Mouse (Mus musculus): ENCODE data around the gene Tfap2d.

The Tfap2d gene

DNA sequence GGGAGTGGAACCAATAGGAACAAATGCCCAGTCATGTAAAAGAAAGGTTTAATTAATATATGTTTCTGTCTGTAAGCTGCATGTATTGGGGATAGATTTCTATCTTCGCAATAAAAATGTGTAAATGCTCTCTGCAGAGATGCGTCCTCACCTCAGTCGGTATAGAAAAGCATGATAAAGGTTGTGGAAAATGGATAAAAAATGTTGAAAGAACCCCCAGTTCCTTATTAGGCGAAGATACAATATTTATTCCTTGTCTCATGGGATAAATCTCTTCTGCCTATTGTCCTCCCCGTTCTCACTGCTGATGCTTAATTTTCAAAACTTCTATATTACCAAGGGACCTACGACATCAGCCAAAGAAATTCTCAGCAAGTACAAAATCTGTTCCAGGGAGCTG is at the start of gene Tfap2d:
Gene Tfap2d, plus strand, starts transcription at position 392 of the 400 bp plus-strand sequence.
- in situ Hi-C loops (cut with MboI; ENCODE audit: low sequenced_read_pairs), result no loop called here

DNA sequence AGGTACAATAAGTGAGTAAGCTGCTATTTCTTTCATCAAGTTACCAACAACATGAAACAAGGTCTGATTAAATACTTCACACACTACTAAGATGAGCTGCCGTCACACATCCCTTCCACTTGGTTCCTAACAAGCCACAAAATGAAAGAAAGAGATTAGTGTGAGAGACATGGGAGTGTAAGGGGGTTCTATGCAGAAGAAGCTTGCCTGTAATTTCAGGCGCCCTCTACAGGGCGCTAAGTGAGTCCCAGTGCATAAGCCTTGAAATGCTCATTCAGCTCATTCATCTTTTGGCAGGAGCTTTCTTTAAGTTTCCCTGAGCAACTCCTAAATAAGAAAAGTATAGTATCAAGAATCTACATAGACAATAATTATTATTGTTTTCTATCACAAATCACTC is 46.5 kb upstream of the Tfap2d start:
- in situ Hi-C loops (cut with MboI; ENCODE audit: low sequenced_read_pairs), result no loop called here

DNA sequence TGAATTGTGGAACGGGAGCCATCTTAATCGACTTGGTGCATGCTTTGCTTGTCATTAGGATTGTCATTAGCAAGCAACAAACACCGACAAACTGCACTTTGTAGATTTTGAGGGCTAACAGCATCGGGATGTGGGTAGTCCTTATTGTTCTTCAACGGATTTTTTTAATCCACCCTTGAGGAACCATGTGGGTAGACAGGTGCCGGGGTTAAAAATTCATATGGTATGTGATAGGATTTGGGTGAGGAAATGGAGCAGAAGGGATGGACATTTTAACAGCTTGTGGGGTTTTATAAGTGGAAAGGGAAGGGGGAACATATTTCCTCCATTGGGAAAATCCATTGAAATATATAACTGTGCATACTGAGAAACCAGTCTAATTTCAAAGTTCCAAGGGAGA is 46.0 kb upstream of the Tfap2d start:
- in situ Hi-C loops (cut with MboI; ENCODE audit: low sequenced_read_pairs), result no loop called here

DNA sequence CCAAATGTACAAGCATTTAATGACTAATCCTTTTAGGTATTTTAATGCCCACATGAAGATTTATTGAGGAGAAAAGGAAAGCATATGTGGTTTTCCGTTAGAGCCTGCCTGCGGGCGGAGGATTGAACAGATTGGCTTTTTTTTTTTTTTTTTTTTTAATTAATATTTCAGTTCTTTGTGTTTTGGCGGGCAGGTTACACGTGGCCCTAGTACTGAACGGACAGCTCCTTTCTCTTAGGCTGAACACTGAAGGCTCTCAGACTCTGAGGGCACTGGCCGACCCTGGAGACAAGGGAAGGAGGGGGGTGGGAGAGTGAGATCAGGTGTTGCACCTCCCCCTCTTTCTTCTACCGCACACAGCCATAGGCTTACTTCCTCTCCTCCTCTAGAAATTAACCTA is 14.7 kb upstream of the Tfap2d start:
- in situ Hi-C loops (cut with MboI; ENCODE audit: low sequenced_read_pairs), result no loop called here

DNA sequence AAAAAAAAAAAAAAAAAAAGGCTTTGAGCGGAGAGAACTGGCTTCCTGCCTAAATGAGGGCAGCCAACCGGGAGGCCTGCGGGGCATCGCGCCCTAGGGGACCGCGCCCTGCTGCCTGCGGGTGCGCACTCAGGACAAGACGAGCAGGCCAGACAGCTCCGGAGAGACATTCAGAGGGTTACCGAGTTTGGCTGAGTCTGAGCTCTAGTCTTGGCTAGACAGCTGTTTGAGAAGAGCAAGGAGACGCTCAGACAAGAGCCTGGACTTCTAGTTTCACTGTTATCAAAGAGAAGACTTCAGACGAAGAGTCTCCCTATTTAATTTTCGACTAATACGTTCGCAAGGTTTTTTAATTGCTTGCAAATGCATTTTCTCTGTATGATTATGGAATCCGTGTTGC is 5.9 kb upstream of the Tfap2d start:
- in situ Hi-C loops (cut with MboI; ENCODE audit: low sequenced_read_pairs), result no loop called here

DNA sequence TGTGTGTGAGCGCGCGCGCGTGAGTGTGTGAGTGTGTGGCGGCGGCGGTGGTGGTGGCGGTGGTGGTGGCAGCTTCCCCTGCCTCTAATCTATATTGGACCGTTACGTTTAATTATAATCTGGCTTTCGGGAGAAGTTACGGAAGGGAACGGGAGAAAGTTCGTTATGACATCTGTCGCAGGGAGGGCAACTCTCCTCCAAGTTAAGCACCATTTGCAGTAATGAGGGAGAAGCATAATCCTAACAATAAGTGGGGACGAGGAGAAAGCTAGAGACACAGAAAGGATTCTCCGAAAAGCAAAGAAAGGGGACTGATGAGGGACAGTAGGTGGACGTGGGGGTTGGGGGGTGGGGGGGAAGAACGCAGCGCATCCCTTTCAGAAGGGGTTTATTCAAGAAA is 494 bp downstream of the Tfap2d start:
- in situ Hi-C loops (cut with MboI; ENCODE audit: low sequenced_read_pairs), result no loop called here

DNA sequence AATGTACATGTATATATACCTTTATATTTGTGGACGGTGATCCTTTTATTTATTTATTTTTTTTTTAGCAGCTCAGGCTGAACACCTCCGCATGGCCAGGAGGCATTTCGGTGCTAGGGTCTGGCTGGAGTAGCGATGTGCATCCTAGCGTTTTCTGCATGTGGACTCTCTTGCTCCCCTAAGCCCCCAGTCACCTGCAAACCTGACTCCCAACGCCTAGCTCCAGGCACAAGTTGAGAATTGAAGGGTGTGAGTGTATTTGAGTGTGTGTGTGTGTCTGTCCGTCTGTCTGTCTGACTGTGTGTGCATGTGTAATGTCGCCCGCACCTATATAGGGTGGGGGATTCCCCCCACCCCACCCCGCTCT is 937 bp downstream of the Tfap2d start:
- in situ Hi-C loops (cut with MboI; ENCODE audit: low sequenced_read_pairs), result no loop called here

DNA sequence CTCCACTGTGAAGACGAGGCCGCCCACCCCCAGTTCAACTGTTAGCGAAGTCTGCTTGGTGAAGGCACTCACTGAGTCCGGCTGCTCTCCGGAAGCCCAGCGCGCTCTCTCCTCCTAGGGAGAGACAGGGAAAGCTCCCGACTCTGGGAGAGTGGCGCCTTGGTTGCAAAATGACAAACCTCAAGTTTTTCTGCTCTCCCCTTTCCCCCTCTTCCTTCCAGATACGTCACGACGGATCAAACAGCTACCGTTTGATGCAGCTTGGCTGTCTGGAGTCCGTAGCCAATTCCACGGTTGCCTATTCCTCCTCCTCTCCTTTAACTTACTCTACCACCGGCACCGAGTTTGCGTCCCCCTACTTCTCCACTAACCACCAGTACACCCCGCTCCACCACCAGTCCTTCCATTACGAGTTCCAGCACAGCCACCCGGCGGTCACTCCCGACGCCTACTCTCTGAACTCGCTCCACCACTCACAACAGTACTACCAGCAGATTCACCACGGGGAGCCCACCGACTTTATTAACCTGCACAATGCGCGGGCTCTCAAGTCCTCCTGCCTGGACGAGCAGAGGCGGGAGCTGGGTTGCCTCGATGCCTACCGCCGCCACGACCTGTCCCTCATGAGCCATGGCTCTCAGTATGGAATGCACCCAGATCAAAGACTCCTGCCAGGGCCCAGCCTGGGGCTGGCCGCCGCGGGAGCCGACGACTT is 1.5 kb downstream of the Tfap2d start:
- in situ Hi-C loops (cut with MboI; ENCODE audit: low sequenced_read_pairs), result no loop called here

DNA sequence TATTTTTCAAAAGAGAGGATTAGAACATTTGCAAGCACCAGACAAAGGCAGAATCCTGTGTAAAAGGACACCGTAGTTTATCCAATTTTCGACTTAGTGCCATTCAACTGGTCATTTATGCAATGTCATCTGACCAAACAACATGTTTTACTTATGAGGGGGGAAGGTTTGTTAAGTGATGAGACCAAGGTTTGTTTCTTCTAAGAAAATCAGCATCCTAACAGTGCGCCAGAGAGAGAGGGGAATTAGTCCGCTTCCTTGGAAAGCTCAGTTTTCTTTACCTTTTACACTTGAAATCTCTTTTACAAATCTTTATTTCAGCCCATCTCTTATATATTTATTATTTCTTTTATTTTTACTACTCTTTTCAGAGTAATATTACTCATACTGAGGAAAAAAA is 3.6 kb downstream of the Tfap2d start:
- in situ Hi-C loops (cut with MboI; ENCODE audit: low sequenced_read_pairs), result no loop called here

DNA sequence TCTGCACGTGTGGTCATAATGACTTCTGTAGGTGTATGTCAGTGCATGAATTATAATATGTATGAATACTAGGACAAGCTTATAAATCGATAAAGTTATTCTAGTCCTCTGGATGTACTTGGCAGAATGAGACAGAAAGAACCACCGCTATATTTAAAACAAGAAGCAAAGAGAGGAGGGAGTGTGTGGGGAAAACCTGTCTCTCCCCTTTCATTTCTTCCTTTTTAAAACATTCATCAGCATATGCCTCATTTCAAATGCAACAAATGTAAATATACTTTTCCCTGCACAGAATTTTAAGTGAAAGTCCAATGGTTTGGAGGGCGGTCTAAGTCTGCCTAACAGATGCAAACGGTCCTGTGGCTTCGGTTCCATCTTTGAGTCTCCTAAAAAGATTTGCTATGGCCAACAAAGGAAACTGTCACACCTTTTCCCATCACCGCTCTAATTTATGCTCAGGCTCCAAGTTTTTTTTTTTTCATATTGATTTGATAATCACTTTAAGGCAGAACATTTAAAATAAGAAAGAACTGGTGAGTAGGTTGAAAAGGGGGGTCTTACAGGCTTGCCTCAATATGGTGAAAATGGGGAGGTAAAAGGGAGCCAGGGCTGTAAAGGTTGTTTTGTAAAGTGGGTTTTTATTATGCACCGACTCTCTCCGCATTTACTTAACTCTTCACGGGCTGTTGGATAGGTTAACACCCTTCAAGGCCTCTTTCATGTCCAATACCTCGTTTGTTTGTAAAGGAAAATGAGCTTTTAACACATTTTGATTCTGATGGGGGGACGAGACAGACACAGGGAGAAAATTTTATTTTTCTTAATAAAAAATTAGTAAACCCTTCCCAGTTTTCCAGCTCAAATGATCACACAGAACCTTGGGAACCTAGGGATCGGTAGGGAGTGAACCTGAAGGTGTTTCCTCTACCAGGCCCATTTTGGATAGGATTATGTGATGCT is 4.3 kb downstream of the Tfap2d start:
- in situ Hi-C loops (cut with MboI; ENCODE audit: low sequenced_read_pairs), result no loop called here

DNA sequence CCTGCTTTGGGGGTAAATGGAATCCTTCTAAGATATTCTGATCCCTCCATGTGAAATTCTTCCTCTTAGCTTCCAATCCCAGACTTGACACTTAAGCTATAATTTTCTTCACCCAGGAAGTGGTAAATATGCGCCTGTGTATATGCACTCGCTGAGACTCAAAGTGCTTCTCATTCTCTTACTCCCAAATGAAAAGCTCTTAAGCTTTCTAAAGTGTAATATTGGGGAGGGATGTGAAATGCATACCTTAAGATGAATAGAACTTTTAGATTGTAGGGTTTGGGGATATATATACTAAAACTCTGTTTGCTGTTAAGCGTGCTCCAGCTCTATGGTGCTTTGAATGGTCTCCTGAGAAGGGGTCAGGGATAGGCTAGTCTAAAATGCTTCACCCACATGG is 5.0 kb downstream of the Tfap2d start:
- in situ Hi-C loops (cut with MboI; ENCODE audit: low sequenced_read_pairs), result no loop called here

DNA sequence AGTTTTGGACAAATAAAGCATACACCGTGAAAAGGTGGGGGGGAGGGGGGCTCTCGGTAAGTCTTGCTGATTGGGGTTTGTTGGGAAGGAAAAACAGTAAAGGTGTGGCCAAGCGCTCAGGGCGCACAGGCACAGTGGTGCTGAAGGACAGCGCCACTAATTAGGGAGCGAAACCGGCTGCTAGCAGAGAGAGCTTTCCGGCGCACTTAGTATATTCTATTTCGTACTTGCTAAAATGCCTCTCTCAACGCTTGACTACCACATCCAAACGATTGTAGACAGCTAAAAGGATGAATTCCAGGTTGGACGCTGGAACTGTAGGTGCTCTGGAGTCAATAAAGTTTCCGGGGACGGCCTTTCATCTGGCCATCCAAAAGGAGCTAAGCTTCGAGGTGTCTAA is 6.9 kb downstream of the Tfap2d start:
- in situ Hi-C loops (cut with MboI; ENCODE audit: low sequenced_read_pairs), result no loop called here

DNA sequence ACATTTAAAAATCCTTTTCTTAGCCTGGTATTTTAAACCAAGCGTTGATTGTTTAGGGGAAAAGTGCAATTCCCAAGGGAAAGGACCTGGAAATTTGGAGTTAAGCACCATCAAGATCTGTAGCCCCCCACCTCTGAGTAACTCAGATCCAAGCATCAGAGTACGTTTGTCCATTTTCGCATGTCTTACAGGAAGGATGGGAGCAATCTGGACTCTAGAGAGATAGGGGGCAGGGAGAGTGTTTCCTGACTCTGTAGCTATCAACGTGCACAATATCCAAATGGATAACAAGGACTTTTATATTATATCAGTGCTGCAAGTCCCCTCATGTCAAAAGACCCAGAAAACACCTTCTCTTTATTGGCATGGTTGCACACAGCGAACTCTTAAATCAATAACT is 7.4 kb downstream of the Tfap2d start:
- in situ Hi-C loops (cut with MboI; ENCODE audit: low sequenced_read_pairs), result no loop called here

DNA sequence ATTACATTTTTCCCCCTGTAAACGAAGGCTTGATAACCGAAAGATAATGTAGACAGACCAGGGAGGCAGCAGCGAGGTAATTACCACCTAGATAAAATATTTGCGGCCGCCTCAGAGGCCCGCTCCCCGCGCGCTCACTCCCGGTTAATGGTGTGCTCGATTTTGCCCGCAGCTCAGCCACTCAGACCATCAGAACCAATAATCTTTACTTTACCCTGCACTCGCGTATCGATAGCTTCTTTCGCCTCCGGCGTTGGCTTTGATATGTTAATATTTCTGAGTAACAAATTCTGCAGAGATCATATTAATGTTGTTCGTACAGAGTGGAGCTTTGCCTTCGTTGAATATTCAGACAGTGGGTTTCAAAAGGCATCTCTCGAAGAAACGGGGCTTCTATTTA is 8.2 kb downstream of the Tfap2d start:
- in situ Hi-C loops (cut with MboI; ENCODE audit: low sequenced_read_pairs), result no loop called here

DNA sequence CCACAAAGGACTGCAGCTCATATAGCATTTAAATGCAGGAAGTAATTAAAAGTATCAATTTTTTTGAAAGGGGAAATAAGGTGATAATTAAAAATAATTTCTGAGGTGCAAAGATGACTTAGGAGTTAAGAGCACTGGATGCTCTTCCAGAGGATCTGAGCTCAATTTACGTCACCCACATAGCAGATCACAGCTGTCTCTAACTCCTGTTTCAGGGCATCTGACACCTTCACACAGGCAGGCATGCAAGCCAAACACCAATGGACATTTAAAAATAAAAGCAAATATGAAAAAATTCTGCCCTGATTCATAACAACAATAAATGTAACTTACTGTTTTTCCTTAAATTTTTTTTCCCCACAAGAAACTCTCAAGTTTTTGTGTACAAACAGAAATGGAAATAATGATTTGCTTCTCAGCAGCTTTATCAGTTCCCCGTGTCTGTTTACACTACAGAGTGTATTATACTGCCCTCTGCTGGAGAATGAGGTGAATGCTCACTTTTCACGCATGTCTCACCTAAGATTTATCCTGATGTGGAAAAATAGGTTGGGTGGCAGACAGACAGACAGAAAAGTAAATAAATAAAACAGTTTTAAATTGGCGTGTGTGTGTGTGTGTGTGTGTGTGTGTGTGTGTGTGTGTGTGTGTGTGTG is 76.0 kb downstream of the Tfap2d start:
- in situ Hi-C loops (cut with MboI; ENCODE audit: low sequenced_read_pairs), result no loop called here

DNA sequence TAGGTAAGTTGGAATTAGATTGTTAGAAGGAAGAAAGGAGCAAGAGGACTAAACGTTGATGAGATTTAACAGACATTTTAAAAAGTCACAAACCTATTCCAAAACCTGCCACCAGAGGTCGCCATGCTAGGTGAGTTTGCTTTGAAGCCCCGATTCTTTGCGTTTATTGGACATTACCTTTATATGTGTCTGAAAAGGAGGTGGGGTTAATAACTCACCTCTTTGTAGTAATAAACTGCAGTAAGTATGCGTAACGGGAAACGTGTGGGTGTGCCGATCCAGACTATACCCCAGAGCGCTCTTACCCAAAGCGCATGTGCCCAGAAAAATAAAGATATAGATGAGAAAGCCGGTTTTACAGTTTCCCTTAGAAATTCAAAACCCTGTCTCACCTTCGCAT is 102.8 kb downstream of the Tfap2d start:
- in situ Hi-C loops (cut with MboI; ENCODE audit: low sequenced_read_pairs), result no loop called here

DNA sequence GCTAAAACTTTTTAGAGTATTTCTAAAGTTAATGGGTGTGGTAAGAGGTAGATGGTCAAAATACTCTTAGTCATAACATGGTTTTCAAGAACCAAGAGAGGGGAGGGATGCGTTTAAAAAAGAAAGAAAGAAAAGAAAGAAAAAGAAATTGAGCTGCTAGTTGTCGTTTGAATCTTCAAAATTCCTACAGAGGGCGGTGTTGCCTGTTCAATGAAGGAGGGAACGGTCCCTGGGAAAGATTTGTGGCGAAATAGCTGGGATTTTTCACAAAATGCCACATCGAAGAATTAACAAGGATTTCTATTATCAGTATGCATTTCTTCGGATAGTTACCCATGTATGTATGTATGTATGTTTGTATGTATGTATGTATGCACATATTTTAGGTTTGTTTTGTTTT is 103.4 kb downstream of the Tfap2d start:
- in situ Hi-C loops (cut with MboI; ENCODE audit: low sequenced_read_pairs), result no loop called here

DNA sequence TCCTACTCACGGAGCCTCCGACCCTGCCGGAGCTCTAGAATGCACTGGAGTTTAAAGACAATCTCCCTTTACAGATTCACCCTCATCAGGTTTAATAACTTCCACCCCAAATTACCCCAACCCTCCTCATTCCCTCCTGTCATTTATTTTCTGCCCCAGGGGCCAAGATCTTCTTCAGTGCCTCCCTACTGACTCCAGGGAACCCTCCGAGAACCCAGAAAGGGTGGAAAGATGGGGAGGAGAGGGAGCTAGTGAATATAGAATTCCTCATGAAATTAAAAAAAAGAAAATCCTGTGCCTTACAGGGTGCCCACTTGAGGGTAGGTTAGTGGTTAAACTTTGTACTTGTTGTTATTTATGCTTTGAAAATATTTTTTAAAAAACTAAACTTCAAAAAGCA is 104.8 kb downstream of the Tfap2d start:
- in situ Hi-C loops (cut with MboI; ENCODE audit: low sequenced_read_pairs), result no loop called here

DNA sequence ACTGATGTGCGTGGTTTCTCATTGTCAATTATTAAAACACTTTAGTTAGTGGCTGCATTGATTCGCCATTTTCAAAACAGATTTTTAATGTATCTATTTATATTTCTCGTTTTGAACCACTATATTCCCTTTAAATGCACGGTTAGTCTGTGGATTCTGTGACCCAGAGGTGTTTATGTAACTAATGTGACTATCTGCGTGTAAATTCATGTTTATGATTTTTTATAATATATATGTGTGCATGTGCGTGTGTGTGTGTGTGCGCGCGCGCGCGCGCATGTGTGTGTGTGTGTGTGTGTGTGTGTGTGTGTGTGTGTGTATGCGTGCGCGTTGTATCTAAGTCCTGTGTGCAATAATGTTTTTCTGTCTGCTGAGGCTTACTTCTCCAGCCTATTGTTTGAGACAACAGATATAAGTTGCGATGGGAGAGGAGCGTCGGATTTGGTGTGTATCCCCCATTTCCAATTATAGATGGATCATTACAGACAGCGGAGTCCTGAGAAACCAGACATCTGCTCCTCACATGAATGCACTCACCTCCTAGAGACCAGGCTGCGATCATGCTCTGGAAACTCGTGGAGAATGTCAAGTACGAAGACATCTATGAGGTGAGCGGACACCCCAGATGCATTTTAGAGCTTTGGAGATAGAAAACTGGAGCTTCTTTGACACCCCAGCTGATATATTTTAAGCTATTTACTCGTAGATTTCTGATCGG is 106.0 kb downstream of the Tfap2d start, which contains the start of gene Tfap2b:
Gene Tfap2b, plus strand, starts transcription at position 274 of the 718 bp plus-strand sequence.
- in situ Hi-C loops (cut with MboI; ENCODE audit: low sequenced_read_pairs), result no loop called here

DNA sequence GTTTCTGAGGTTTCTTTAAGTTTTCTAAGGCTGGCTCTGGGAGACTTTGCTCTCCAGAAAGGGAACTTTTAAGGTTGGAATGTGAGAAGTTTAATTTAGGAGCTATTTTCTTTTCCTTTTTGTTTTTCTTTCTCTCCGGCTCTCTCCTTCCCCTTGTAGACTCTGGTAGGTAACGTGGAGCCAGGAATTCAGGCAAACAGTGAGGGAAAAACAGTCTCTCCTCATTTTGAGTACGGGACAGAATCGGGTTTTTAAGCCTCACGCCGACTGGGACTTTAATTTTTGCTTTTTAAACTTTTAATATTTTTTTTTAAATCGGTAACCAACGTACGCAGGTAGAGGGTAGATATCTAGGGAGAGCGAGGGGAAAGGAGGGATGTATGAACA is 106.5 kb downstream of the Tfap2d start:
- in situ Hi-C loops (cut with MboI; ENCODE audit: low sequenced_read_pairs), result no loop called here

DNA sequence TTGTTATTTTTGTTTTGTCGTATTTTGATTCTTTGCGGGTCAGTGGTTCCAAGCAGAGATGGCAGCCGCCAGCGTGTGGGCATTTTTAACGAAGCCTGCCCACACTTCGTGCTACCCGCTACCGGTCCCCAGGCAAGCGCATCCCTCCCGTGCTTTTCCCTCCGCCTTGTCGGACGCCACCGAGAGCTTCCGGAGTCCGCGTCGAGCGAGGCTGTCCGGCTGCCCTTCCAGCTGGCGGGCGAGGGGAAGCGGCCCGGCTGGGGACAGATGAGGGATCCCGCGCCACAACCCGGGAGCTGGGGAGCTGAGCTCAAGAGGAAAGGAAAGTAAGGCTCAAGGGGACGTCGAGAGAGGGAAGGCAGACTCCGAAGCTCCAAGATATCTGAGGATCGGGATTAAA is 107.0 kb downstream of the Tfap2d start:
- in situ Hi-C loops (cut with MboI; ENCODE audit: low sequenced_read_pairs), result no loop called here
